Mouse (Mus musculus) layer of hippocampus, postnatal 25 days (tissue): ENCODE data around the gene Tecpr1. TPM values are rescaled to one million over a fixed set of nuclear protein-coding genes. Genes with fewer than 3 reads are reported as not detected.

Experiments
- DNase-seq, 2 experiments: peaks; one replicate each; pipeline ENCODE4 v3.0.0; 2022; ENCODE audit warnings: mixed read lengths in 2 of 2, low spot score in 1 of 2; ENCODE audit errors: extremely low spot score in 1 of 2
- total RNA-seq, 2 experiments: library from RNA; stranded (reverse); gene quantifications; 2 replicates each; pipeline ENCODE4 v1.2.3; 2021

Tecpr1 gene
- 100 to 1,000 TPM in 1 of 2 experiments, 10 to 100 TPM in 1; 92.5 to 109 TPM for total RNA-seq

GRCm38 (mm10) chr5:144223503-144223862, at the start of gene Tecpr1:
Gene Tecpr1 (minus strand): TSS chr5:144223615.
- DNase-seq, result peak; percentile 86 to 93

- no peak for DNase-seq
Measured at GRCm38 (mm10) chr5:144271772-144272171, 48.4 kb upstream of the Tecpr1 start.

- no peak for DNase-seq
Measured at GRCm38 (mm10) chr5:144271118-144271517, 47.7 kb upstream of the Tecpr1 start.

- DNase-seq, result no peak
Measured at GRCm38 (mm10) chr5:144270420-144270819, 47.0 kb upstream of the Tecpr1 start.

- no peak for DNase-seq
Measured at GRCm38 (mm10) chr5:144269926-144270325, 46.5 kb upstream of the Tecpr1 start.

- peak in 1 of 2 experiments; percentile 42 for DNase-seq
Measured at GRCm38 (mm10) chr5:144267535-144268241, 44.3 kb upstream of the Tecpr1 start.

GRCm38 (mm10) chr5:144263496-144263895, 40.1 kb upstream of the Tecpr1 start:
- no peak for DNase-seq

GRCm38 (mm10) chr5:144263082-144263481, 39.7 kb upstream of the Tecpr1 start:
- no peak for DNase-seq

- no peak for DNase-seq
Measured at GRCm38 (mm10) chr5:144261829-144262228, 38.4 kb upstream of the Tecpr1 start.

GRCm38 (mm10) chr5:144261309-144261708, 37.9 kb upstream of the Tecpr1 start:
- no peak for DNase-seq

GRCm38 (mm10) chr5:144260464-144260863, 37.0 kb upstream of the Tecpr1 start:
- no peak for DNase-seq

GRCm38 (mm10) chr5:144259228-144259627, 35.8 kb upstream of the Tecpr1 start:
- no peak for DNase-seq

GRCm38 (mm10) chr5:144258687-144259086, 35.3 kb upstream of the Tecpr1 start:
- DNase-seq, result no peak

GRCm38 (mm10) chr5:144258131-144258611, 34.8 kb upstream of the Tecpr1 start:
- DNase-seq, result no peak

GRCm38 (mm10) chr5:144257451-144258110, 34.2 kb upstream of the Tecpr1 start:
- no peak for DNase-seq

- no peak for DNase-seq
Measured at GRCm38 (mm10) chr5:144256888-144257287, 33.5 kb upstream of the Tecpr1 start.

GRCm38 (mm10) chr5:144256541-144256870, 33.1 kb upstream of the Tecpr1 start:
- DNase-seq, result no peak

- peak in 1 of 2 experiments; percentile 42 for DNase-seq
Measured at GRCm38 (mm10) chr5:144255632-144256540, 32.5 kb upstream of the Tecpr1 start.

- peak; percentile 58 for DNase-seq
Measured at GRCm38 (mm10) chr5:144254811-144255631, 31.6 kb upstream of the Tecpr1 start.
